Mouse (Mus musculus) cerebellum, adult 2 months (tissue): ENCODE data around the gene Snai3.
A peak's percentile ranks its signal among the peaks of the same experiment; 100 is the strongest.

Source experiments
- CTCF ChIP-seq: fragments of 200-500 bp; IDR thresholded peaks from 2 replicates; pipeline ENCODE4 v1.5.1; 2011; ENCODE audit warnings: low read depth, mild to moderate bottlenecking, control low read depth, low read length, moderate library complexity, borderline replicate concordance; ENCODE audit not compliant: insufficient read depth
- POLR2A ChIP-seq: fragments of 200-500 bp; IDR thresholded peaks from 2 replicates; pipeline ENCODE4 v1.6.1; 2011; ENCODE audit warnings: low read length, control low read depth, borderline replicate concordance; ENCODE audit not compliant: insufficient read depth

DNA sequence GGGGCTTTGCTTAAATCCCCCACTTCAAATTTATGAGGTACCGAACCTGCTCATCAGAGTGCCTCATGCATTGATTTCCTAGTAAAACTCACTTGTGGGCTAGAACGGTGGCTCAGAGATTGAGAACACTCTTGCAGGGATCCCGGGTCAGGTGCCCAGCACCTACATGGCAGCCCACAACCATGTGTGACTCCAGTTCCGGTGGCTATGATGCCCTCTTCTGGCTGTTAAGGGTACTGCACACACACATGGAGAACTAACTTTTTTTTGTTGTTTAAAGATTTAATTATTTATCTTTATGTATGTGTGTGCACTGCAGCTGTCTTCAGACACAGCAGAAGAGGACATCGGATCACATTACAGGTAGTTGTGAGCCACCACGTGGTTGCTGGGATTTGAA is 25.2 kb downstream of the Snai3 start:
- TF ChIP-seq CTCF (peak; percentile 39; the same call in 1 of the 2 replicates), POLR2A (no peak)
